Mouse (Mus musculus): ENCODE data around the gene Pex5l.
A peak's percentile ranks its signal among the peaks of the same experiment; 100 is the strongest.

Gene Pex5l

DNA sequence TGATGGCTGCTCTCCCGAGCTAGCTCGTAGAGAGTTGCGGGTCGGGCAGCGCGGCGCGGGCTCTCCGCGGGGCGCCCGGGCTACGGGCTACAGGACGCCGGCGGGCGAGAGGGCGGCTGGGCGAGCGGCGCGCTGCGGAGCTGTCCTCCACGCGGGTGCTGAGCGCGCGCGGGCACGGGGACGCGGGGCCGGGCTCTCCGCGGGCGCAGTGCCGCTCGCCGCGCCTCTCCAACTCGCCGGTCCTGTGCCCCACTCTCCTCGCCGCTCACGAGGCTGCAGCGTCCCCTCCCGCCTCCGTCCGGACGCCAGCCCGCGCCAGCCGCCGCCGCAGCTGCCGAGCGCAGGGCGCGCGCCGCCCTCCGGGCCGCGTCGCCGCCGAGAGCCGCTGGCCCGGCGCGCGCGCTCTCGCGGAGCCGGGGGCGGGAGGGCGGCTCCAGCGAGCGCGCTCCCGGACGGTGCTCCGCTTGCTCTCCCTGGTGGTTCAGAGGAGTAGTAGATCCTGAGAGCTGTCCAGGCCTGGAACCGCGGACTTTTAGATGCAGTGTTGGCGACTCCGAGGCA, at the start of gene Pex5l:
Pex5l (minus strand) TSS at position 347 of the 561 bp plus-strand sequence.
- DNase-seq (ENCODE audit: low read depth, low spot score) = peak; percentile 76

DNA sequence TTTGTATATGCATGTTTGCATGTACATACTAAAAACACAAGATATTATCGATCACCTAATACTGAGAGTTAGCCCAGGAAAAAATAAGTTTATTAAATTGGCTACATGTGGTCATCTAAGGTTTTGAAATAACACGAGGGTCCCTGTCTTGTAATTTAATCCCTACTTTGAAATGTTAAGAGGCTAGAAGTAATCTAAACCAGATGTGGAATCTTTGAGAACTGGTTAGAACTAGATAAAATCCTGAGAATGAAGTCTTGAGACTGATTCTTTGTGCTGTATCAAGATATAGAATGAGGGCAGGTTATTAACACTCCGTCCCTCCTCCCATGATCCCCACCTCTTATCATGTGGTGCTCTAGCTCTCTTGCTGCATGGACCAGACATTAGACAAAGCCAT, 22.1 kb upstream of the Pex5l start:
- no peak for DNase-seq (ENCODE audit: low read depth, low spot score)

DNA sequence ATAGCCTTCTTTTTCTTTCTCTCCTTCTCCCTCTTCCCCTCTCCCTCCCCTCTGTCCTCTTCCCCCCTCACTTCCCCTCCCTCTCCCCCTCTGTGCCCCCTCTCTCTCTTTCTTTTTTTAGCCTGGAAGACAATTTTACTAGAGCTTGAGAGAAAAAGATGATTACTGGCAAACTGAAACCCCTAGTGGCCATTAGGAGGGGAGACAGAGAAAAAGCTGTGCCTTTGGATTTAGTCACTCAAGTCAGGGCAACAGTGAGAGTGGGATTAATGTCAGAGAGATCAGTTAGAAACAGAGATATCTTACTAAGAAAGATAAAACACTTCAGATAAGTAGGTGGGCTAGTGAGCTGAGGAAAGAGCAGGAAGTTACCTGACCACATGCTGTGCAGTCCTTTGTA, 20.8 kb upstream of the Pex5l start:
- no peak for DNase-seq (ENCODE audit: low read depth, low spot score)

DNA sequence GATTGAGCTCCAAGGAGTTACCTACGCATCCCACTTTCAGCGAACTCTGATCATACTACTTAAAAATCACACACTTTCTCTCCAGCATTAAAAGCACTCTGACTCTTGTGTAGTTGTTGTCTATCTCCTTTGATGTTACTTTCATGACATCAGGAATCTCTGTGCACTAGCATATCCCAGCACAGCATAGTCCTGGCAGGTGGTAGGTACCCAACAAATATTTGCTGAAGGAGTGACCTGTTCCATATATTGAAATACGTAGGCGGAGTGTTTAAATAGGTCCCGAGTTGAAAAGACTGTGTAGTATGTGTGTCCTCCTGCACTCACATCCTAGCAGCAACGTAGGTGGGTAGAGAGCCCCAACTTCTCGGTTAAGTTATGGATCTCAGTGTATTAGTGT, 545 bp upstream of the Pex5l start:
- no peak for DNase-seq (ENCODE audit: low read depth, low spot score)

DNA sequence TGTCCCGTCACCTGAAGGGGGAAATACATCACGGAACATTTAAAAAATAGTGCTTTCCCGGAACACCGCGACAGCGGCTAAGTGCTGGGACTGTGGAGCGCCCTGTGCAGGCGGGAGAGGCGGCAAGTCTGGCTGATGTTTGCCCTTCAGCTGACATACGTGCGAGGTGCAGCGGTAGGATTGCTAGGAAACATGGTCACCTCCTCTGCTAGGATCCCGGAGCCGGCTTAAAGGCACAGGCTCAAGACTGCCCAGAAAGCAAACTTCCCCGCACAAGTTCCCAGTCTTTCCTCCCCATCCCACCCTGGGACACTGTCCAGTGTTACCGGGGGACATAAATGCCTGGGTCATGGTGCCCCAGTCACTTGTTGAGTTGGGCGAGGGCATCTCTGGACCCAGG, 649 bp downstream of the Pex5l start:
- DNase-seq (ENCODE audit: low read depth, low spot score) = peak; percentile 57

DNA sequence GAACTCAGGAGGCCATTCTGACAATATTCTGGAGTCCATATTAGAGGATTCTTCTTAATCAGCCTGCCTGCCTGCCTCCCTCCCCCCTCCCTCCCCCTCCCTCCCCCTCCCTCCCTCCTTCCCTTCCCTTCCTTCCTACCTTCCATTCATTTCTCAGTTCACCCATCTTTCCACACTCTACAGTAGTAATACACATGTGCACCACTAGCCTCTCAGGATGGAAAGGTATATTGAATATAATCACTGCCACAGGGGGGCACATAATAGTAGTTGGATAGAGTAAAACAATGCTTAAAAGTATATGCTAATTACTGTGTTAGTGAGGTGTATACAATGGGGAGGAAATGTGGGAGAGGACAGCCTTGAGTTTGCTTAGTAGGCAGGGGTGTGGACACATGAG, 13.1 kb downstream of the Pex5l start:
- no peak for DNase-seq (ENCODE audit: low read depth, low spot score)

DNA sequence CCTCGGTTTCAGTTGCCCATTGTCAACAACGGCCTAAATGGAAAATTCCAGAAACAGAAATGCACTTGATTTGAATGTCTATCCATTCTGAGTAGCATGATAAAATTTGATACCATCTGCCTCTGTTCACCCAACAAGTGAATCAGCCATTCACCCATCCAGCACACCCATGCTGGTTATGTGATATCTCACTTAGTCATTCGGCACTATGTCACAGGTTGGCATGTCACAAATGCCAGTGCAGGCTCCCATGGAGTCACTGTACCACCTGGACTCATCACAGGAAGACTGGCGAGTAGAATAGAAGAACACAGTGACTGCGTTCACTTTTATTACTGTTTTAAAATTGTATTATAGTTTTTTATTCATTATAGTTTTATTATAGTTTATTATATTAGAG, 18.3 kb downstream of the Pex5l start:
- no peak for DNase-seq (ENCODE audit: low read depth, low spot score)

DNA sequence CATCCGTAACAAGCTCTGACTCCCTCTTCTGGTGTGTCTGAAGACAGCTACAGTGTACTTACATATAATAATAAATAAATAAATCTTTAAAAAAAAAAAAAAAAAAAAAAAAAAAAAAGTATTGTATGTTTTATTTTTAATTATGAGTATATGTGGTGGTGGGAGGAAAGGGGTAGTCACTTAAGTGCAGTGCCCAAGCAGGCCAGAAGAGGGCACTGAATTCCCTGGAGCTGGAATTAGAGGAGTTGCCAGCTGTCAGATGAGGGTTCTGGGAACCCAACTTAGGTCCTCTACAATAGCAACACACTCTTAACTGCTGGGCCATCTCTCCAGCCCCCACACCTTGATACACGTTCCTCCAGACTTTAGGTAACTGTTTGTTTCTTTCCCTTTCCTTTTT, 37.3 kb downstream of the Pex5l start:
- peak; percentile 35 for DNase-seq (ENCODE audit: low read depth, low spot score)

DNA sequence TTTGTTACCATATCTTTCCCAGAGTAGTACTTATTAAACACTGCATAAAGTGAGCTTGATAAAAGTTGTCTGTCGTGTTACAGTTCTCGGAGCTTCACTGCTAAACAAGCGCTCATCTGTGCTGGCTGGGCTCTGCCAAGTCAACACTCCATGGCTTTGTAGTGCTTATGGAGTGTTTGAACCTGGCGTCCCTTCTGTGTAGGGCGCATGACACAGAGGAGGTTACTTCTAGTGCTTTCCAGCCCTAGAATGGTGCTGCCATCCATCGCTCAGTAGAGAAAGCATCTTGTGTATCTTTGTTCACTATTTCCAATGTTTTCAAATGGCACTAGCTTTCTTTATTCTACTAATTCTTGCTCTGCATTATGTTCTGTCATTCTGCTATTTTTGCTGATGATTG, 39.5 kb downstream of the Pex5l start:
- no peak for DNase-seq (ENCODE audit: low read depth, low spot score)

DNA sequence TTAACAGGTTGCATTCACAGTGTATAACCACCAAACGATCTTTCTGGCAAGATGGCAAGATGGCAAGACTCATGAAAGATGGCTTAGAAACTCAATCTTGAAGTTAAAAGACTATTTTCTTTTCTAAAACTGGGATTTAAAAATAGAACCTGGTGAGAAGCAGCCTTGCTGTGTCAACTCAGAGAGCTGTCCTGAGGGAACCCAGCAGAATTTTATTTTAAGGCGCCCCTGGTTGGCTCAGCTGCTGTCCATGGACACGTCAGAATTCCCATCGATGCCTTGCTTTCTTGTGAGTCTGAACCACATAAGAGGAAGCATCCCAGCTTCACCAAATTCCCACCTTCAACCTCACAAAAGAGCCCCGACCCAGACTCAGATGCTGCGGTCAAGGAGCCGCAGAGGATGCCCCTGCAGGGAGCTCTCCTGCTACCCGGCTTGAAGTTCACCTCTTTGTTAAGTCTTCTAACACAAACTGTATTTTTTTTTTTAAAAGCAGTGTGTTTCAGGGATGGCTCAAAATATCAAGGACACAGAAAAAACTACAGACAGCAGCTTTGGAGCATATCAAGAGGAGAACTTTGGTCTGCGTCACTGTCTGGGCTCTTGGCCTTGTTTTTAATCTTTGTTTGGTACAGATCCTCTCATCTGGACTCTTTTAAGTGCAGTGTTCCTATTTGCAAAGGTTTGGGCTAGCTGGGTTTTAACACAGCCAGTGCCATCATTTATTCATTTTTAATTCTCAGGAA, 44.3 kb downstream of the Pex5l start:
- DNase-seq (ENCODE audit: low read depth, low spot score) = no peak

DNA sequence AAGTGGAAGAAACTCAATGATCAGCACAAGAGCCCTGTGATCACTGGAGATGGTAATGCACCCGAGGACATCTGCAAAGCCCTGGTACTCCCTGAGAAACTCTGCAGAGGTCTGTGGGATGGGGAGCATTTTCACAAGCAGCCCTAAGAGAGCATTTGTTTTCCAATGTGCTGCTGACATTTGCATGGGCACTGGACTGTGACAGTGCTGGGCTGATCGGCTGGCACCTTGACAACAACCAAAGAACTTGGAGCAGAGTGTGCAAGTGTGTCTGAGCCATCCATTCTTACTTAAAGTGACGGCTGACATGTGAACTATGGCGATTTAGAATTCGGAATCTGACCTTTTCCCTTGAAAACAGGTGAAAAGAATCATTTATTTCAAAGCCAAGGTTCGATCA, 49.4 kb downstream of the Pex5l start:
- no peak for DNase-seq (ENCODE audit: low read depth, low spot score)

DNA sequence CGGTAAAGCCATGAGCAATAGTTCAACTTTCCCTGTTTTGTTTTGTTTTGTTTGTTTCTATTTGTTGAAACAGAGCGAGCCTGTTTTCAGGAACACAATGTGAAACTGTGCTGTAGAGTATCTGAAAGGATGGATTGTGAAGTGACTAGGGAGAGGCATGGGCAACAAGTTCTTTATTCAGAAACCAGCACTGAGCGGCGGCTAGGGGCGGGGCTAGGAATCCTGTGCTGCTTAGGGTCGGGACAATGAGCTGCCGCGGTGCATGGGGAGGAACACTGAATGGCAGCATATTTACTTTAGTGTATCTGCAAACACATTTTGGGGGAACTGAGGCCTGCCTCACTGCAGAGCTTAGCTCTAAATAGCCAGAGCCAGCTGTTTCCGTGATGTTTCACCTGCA, 53.0 kb downstream of the Pex5l start:
- peak; percentile 54 for DNase-seq (ENCODE audit: low read depth, low spot score)

DNA sequence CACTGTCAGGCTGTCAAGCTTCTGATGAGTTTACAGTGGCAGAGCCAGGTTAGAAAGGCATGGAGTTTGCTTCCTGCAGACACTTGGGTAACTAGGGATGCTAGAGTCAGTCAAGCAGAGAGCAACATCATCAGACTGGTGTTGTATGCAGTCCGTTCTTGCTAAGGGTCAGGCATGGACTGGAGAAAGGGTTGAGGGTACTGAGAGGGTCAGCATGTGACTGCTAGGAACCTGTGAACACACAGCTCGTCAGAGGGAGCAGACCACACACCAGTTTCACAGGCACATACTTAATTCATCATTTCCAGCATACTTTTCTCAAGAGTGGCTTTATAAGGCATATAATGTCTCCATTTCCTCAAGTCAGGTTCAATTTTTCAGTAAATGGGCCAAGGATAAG, 53.6 kb downstream of the Pex5l start:
- no peak for DNase-seq (ENCODE audit: low read depth, low spot score)

DNA sequence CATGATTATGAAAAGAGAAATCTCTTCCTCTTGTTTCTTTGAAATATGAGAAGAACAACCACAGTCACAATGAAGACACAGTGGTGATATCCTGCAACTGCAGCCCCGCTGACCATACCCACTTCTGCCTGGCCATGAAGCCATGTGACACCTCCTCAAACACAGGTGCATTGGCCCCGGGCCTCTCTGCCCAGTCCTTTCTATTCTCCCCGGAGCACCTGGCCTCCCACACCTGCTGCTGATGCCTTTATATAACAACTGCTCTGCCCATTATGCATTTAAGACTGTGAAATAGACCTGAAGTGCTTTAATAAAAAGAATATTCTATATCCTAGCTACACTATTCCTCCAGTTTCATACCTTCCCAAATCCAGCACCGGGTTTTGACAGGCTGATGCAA, 54.8 kb downstream of the Pex5l start:
- DNase-seq (ENCODE audit: low read depth, low spot score) = no peak

DNA sequence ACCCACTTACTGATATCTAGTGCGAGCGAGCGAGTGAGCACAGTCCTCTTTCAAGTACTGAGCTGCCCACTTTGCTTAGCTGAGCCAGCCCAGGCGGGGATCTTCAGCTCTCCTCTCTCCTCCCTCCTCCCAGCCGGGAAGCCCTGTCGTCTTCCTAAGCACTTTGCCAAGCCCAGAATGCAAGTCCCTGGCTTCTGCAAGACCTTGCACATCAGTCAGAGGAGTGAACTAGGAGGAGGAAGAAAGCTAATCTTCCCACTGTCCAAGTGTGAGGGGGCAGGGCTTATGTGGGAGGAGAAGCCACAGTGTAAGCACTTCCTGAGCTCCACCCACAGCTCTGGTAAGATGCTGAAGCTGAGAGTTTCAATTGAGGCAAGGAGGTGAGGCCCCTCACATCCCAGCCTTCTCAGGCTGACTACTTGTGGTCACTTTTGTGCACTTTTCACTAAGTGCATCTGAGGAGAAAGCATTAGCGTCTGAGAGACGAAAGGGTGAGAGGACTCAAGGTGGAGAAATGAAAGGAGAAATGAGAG, 60.2 kb downstream of the Pex5l start:
- DNase-seq (ENCODE audit: low read depth, low spot score) = peak; percentile 25

DNA sequence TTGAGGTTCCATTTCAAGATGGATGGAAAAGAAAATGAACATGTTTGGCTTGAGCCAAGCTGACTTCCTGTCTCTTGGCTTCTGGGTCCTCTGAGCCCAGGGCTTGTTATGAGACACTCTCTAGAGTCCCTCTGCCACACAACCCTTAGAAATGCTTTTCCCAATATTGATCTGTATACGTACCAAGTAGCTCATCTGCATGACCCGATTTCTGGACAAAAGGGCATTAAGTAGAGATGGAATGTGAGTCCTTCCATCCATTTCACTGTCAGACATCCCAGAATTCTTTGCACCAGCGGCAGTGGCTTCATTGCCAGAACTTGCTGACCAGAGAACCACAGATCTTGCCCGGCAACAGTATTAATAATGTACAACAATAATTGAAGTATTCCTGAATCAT, 61.3 kb downstream of the Pex5l start:
- no peak for DNase-seq (ENCODE audit: low read depth, low spot score)

DNA sequence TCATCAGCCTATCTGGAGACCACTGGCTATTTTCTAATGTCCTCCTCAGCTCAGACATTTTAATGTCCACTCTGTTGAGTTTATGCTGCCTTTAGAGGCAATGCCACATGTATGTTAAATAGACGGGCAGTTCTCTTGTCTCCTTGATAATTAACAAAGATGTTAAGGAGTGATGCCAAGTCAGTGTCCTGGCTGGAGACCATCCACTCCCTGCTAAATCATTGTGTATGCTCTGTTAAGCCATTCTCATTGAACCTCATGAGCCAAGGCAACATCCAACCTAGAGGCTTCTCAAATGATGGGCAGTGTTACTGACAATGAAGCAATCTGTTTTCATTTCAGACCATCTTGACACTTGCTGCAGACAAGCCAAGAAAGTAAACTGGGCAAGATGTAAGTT, 63.4 kb downstream of the Pex5l start:
- DNase-seq (ENCODE audit: low read depth, low spot score) = no peak

DNA sequence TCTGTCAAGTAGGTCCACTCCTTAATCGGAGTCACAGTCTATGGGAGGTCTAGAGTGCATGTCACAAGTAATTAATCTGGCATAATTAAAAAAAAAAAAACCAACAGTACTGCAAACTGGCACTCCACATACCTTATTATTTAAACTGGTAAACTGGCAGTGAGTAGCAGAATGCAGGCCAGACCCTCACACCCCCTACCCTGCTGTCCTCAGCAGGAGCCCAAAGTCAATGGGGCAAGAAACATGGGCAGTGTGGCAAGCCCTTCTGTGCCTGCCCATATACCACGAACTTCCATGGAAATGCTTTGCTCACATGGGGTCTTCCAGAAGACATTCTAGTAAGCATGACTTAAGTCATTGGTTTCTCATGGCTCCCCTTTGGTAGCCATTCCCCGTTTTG, 63.9 kb downstream of the Pex5l start:
- DNase-seq (ENCODE audit: low read depth, low spot score) = no peak

DNA sequence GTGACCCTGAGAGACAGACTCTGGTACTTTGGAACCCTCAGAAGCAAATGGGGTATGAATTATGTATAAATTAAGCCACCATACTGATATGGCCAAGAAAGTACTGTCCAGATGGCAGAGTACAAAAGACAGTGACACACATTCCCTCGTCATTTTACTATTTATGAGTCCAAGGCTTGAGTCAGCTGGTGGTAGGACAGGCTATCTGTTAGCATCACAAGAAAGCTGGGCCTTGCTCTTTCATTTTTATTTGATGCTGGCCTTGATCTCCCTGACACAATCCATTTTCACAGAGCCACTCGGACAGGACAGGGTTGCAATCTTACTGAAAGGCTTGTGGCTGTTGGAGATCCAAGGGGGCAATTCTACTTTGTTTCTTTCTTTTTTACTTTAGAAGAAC, 67.4 kb downstream of the Pex5l start:
- DNase-seq (ENCODE audit: low read depth, low spot score) = no peak

DNA sequence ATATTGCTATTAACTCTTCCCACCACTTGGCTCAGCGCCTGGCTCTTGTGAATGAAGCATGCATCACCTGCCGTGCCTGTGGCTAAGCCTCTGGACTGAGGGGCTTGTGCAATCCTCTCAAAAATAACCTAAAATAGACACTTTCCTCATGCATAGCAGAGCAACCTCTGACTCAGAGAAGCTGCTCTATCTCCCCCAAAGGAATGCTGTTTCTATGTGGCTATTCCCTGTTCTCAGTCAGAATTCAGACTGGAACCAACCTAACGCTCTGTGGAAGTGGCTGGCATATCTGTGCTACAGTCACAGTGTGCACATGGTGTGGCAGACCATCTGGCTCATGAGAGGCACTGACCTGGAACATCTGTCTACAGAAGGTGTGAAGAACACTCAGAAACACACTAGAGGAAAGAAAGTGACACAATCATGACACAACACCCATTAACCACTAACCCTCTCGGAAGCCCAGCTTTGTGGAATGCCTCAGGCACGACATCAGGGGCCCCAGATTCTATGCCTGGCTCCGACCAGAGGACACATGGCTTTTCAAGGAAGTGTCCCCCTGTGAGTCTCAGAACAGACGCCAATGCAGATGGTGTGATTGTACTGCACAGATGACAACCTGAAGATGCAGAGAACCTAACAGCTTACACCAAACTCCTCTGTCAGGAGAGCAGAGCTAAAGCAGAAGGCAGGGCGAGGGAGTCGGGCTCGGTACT, 68.6 kb downstream of the Pex5l start:
- DNase-seq (ENCODE audit: low read depth, low spot score) = no peak

DNA sequence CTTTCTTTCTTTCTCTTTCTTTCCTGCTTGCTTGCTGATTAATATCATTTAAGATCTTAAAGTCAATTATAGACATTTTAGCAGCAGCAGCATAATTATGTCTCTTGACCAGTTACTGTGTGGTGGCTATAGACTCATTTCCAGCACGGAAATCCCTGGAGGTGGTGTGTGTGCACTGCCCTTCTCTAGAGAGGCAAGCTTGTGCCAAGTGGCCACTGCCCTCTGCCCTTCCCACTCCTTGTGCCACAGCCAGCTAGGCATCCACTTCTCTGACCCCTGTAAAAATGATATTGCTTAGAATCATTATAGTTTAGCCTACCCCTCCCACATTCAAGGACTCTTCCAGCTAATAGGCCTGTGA, 69.2 kb downstream of the Pex5l start:
- no peak for DNase-seq (ENCODE audit: low read depth, low spot score)

DNA sequence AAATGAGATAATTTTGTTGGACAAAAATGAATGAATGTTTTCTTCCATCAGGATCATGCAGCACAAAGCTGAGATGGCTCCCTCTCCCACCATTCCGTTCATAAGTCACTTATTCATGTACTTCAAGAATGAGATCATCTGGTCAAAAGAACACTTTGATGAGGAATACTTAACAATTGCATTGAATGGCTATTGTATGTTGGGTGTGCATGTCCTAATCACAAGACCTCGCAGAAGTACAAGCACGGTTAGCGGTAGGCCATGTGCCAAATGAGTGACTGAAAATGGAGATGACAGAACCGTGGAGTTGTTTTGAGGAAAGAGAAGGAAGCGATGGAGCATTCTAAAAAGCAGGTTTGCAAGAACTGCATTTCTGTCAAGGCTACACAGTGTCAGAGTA, 72.3 kb downstream of the Pex5l start:
- DNase-seq (ENCODE audit: low read depth, low spot score) = no peak

DNA sequence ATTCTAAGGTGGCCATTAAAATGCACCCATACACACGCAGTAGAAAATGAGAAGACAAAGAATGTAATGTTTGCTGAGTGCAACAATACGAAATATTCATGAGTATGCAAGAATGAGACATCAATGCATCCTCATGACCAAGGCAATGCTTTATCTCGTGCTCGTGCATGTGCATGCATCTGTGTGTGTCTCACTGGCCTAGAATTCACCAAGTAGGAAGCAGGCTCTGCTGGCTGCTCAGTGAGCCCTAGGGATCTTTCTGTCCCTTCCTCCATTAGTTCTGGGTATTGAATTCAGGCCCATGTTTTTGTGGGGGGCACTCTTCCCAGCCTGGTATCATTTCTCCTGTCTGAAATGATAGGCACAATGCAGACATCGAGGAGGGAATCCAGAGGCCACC, 74.9 kb downstream of the Pex5l start:
- DNase-seq (ENCODE audit: low read depth, low spot score) = no peak

Measured in R1 (cell line).